Mouse (Mus musculus) hindbrain, embryonic 14.5 days (tissue): ENCODE measurements at regions not wholly inside any gene's neighbourhood (a gene's known extent, or its start where the extent isn't known, plus 50 kb on each side); places are given as distances from the start of the nearest gene placed in this dataset.

Source experiments
- ATAC-seq: fragments of 200-750 bp; cut with Nextera tagmentation; 2 replicates; pipeline ENCODE4 v1.8.0; 2017; ENCODE audit warnings: moderate number of reproducible peaks, mild to moderate bottlenecking, moderate TSS enrichment, moderate library complexity; ENCODE audit not compliant: low FRiP score
- DNase-seq: peaks from one replicate; pipeline ENCODE4 v3.0.0-alpha.2; 2015; ENCODE audit warnings: low spot score
- H3K27ac ChIP-seq: fragments of 300-500 bp; sonication (generic); 2 replicates; pipeline ENCODE4 v1.5.1; 2014; ENCODE audit warnings: mild to moderate bottlenecking, moderate library complexity
- H3K27me3 ChIP-seq: fragments of 300-500 bp; sonication (generic); 2 replicates; pipeline ENCODE4 v1.6.1; 2014; ENCODE audit warnings: mild to moderate bottlenecking, low read length, mixed read lengths; ENCODE audit not compliant: control insufficient read depth, insufficient read depth
- H3K36me3 ChIP-seq: fragments of 300-500 bp; sonication (generic); replicated peaks from 2 replicates; pipeline ENCODE4 v1.6.1; 2014; ENCODE audit not compliant: control insufficient read depth, insufficient read depth
- H3K4me1 ChIP-seq: fragments of 300-500 bp; sonication (generic); replicated peaks from 2 replicates; pipeline ENCODE4 v1.6.1; 2014; ENCODE audit warnings: antibody characterized with exemption, low read length, mixed read lengths; ENCODE audit not compliant: control insufficient read depth, insufficient read depth
- H3K4me2 ChIP-seq: fragments of 300-500 bp; sonication (generic); replicated peaks from 2 replicates; pipeline ENCODE4 v1.6.1; 2014; ENCODE audit warnings: mild to moderate bottlenecking, moderate library complexity
- H3K4me3 ChIP-seq: fragments of 300-500 bp; sonication (generic); replicated peaks from 2 replicates; pipeline ENCODE4 v1.5.1; 2014; ENCODE audit warnings: mild to moderate bottlenecking, low read length
- H3K9ac ChIP-seq: fragments of 300-500 bp; sonication (generic); 2 replicates; pipeline ENCODE4 v1.6.1; 2014
- H3K9me3 ChIP-seq: fragments of 300-500 bp; sonication (generic); 2 replicates; pipeline ENCODE4 v1.6.1; 2016; ENCODE audit warnings: low read length; ENCODE audit not compliant: control insufficient read depth
- WGBS: fragments of 180-500 bp; shearing (Covaris S2); extraction: QIAGEN DNeasy Blood & Tissue Kit; methylation state at CpG from one replicate; pipeline ENCODE4 v1.1.7; 2014; 5-methylcytosine and 5-hydroxymethylcytosine counted together

GRCm38 (mm10) chrX:167063881-167064280 is 145.2 kb downstream of the Tmsb4x start:
- DNase-seq = no peak
- Histone ChIP-seq H3K9ac (no peak overlapping the region), H3K4me1 (no peaks in the 10 kb centered on the region), H3K27me3 (peaks cover 41% of the 10 kb centered on the region), H3K4me3 (no peak overlapping the region), H3K9me3 (no peaks in the 10 kb centered on the region), H3K36me3 (no peaks in the 10 kb centered on the region), H3K27ac (no peak overlapping the region), H3K4me2 (no peak overlapping the region)
- ATAC-seq = no peak
- WGBS = 51% methylated on average over 4 of the region's 4 CpGs

- Histone ChIP-seq H3K27me3 (peaks cover 29% of the 10 kb centered on the region), H3K9me3 (no peaks in the 10 kb centered on the region), H3K4me2 (no peak overlapping the region), H3K4me1 (no peaks in the 10 kb centered on the region), H3K36me3 (no peaks in the 10 kb centered on the region), H3K9ac (no peak overlapping the region), H3K4me3 (no peak overlapping the region), H3K27ac (no peak overlapping the region)
- 75% methylated on average over 10 of the region's 10 CpGs for WGBS
- no peak for ATAC-seq
- DNase-seq = no peak
These were observed 156.7 kb downstream of the Tmsb4x start for GRCm38 (mm10) chrX:167052456-167052855.

GRCm38 (mm10) chrX:167050066-167050465 is 159.0 kb downstream of the Tmsb4x start:
- no peak overlapping the region for H3K4me3 ChIP-seq
- H3K27me3 ChIP-seq = peaks cover 23% of the 10 kb centered on the region
- H3K4me2 ChIP-seq = no peak overlapping the region
- H3K9ac ChIP-seq = no peak overlapping the region
- ATAC-seq = no peak
- no peaks in the 10 kb centered on the region for H3K36me3 ChIP-seq
- 64% methylated on average over 4 of the region's 4 CpGs for WGBS
- no peaks in the 10 kb centered on the region for H3K9me3 ChIP-seq
- H3K4me1 ChIP-seq = no peaks in the 10 kb centered on the region
- DNase-seq = no peak
- no peak overlapping the region for H3K27ac ChIP-seq

GRCm38 (mm10) chrX:167049191-167049968 is 159.7 kb downstream of the Tmsb4x start:
- WGBS = 72% methylated on average over 5 of the region's 5 CpGs
- peaks cover 23% of the 10 kb centered on the region for H3K27me3 ChIP-seq
- no peak for DNase-seq

GRCm38 (mm10) chrX:167037971-167038370 is 171.1 kb downstream of the Tmsb4x start:
- Histone ChIP-seq H3K27me3 (peaks cover 12% of the 10 kb centered on the region), H3K27ac (no peak overlapping the region), H3K36me3 (no peaks in the 10 kb centered on the region), H3K4me1 (no peaks in the 10 kb centered on the region), H3K9ac (no peak overlapping the region), H3K4me3 (no peak overlapping the region), H3K4me2 (no peak overlapping the region), H3K9me3 (no peaks in the 10 kb centered on the region)
- ATAC-seq (no peak), DNase-seq (no peak)

More at GRCm38 (mm10) chrX:167049191-167049968, 159.7 kb downstream of the Tmsb4x start:
- no peak overlapping the region for H3K27ac ChIP-seq
- no peaks in the 10 kb centered on the region for H3K4me1 ChIP-seq
- H3K36me3 ChIP-seq = no peaks in the 10 kb centered on the region
- no peak for ATAC-seq
- H3K9ac ChIP-seq = no peak overlapping the region
- H3K4me3 ChIP-seq = no peak overlapping the region
- no peaks in the 10 kb centered on the region for H3K9me3 ChIP-seq
- no peak overlapping the region for H3K4me2 ChIP-seq

GRCm38 (mm10) chrX:167036355-167036754 is 172.8 kb downstream of the Tmsb4x start:
- no peaks in the 10 kb centered on the region for H3K9me3 ChIP-seq
- no peak overlapping the region for H3K4me3 ChIP-seq
- no peak overlapping the region for H3K4me2 ChIP-seq
- H3K36me3 ChIP-seq = no peaks in the 10 kb centered on the region
- no peak for DNase-seq
- WGBS = 63% methylated on average over 1 of the region's 1 CpGs
- no peak for ATAC-seq
- H3K27ac ChIP-seq = no peak overlapping the region
- H3K4me1 ChIP-seq = no peaks in the 10 kb centered on the region
- H3K27me3 ChIP-seq = peaks cover 13% of the 10 kb centered on the region
- no peak overlapping the region for H3K9ac ChIP-seq

GRCm38 (mm10) chrX:167035639-167036038 is 173.5 kb downstream of the Tmsb4x start:
- ATAC-seq (no peak), DNase-seq (no peak)
- Histone ChIP-seq H3K9ac (no peak overlapping the region), H3K4me1 (no peaks in the 10 kb centered on the region), H3K4me2 (no peak overlapping the region), H3K27me3 (peaks cover 11% of the 10 kb centered on the region), H3K36me3 (no peaks in the 10 kb centered on the region), H3K4me3 (no peak overlapping the region), H3K27ac (no peak overlapping the region), H3K9me3 (no peaks in the 10 kb centered on the region)

GRCm38 (mm10) chrX:167033091-167033490 is 176.0 kb downstream of the Tmsb4x start:
- Histone ChIP-seq H3K9me3 (no peaks in the 10 kb centered on the region), H3K4me2 (no peak overlapping the region), H3K4me1 (no peaks in the 10 kb centered on the region), H3K27ac (no peak overlapping the region), H3K4me3 (no peak overlapping the region), H3K36me3 (no peaks in the 10 kb centered on the region), H3K9ac (no peak overlapping the region), H3K27me3 (peaks cover 9% of the 10 kb centered on the region)
- ATAC-seq (no peak), DNase-seq (no peak)
- 67% methylated on average over 1 of the region's 2 CpGs for WGBS

GRCm38 (mm10) chrX:167032586-167032985 is 176.5 kb downstream of the Tmsb4x start:
- Histone ChIP-seq H3K9ac (no peak overlapping the region), H3K4me2 (no peak overlapping the region), H3K4me1 (no peaks in the 10 kb centered on the region), H3K27ac (no peak overlapping the region), H3K27me3 (peaks cover 9% of the 10 kb centered on the region), H3K4me3 (no peak overlapping the region), H3K9me3 (no peaks in the 10 kb centered on the region), H3K36me3 (no peaks in the 10 kb centered on the region)
- WGBS = 70% methylated on average over 2 of the region's 3 CpGs
- ATAC-seq (no peak), DNase-seq (no peak)

GRCm38 (mm10) chrX:167031543-167031942 is 177.6 kb downstream of the Tmsb4x start:
- 95% methylated on average over 2 of the region's 2 CpGs for WGBS
- H3K9me3 ChIP-seq = no peaks in the 10 kb centered on the region
- H3K9ac ChIP-seq = no peak overlapping the region
- no peaks in the 10 kb centered on the region for H3K4me1 ChIP-seq
- ATAC-seq (no peak), DNase-seq (no peak)
- H3K27ac ChIP-seq = no peak overlapping the region
- no peaks in the 10 kb centered on the region for H3K36me3 ChIP-seq
- H3K4me3 ChIP-seq = no peak overlapping the region
- no peak overlapping the region for H3K4me2 ChIP-seq
- H3K27me3 ChIP-seq = peaks cover 9% of the 10 kb centered on the region
